ENCODE assay signal across 9 mouse cellular contexts in the genomic region with DNA sequence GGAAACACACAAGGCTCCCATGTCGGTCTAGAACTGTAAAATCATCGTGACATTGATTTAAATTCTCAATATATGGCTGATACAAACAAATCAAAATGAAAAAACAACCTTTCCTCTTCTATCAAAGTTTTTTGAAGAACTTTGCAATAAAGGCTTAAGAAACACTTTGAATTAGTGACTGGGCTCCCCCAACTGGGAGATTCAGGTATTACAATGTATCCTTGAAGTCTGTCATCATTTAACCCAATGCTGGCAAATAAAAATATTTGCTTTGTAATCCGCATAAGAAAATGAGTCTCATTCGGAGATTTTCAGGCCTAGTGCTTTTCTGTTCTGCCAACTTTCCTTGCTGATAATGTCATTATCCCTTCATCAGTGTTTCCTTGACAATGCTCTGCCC.
DNase-seq lines count a peak whose midpoint lies in the region; ATAC-seq and TF ChIP-seq lines count a peak whose summit lies in the region.
"Had no signal": no experiment of that assay in that cellular context is flagged by ENCODE, and none has a peak within 500 bp of the region (broad histone marks: within the 10 kb centered on the region; RNA-seq: fewer than 3 reads in every experiment).

No protein-coding gene starts in this region.

- no peaks in the 10 kb centered on the region for H3K4me1 ChIP-seq in lung, adult 2 months (ENCODE audit: control insufficient read depth, insufficient read depth, low read length)

- peak; percentile 9 for DNase-seq in gastrocnemius, postnatal 10 days
- no peak for DNase-seq in gastrocnemius, adult 8-10 months (ENCODE audit: low spot score in 2 of 2)
- DNase-seq in lung, postnatal 10 days = peak; percentile 40
- no peak for DNase-seq in lung, adult 2 months
- peak; percentile 57 for DNase-seq in ZHBTc4 (ENCODE audit: low read depth, low spot score)
- peak; percentile 65 for DNase-seq in layer of hippocampus, adult 9-10 months (ENCODE audit: low spot score)
- no peak for DNase-seq in urinary bladder, adult 2 months (ENCODE audit: low spot score)

- H3K4me3 ChIP-seq in lung, adult 2 months (replicated peaks; ENCODE audit: extremely low read depth, low read depth, low read length) = no peak overlapping the region
- H3K4me3 ChIP-seq: megakaryocyte, embryonic 14.5 days had no signal

- no peak for ATAC-seq in megakaryocyte-erythroid progenitor cell, adult 5-6 weeks (replicated peaks; ENCODE audit: low FRiP score, low TSS enrichment, poor library complexity, severe bottlenecking)

- WGBS in lung, adult 2 months = 26% methylated on average over 4 of the region's 4 CpGs

- TF ChIP-seq POLR2A in lung, adult 2 months (IDR thresholded peaks at IDR 0.05; ENCODE audit: borderline replicate concordance, extremely low read depth, low read depth, low read length) = no peak

- no peak for TF ChIP-seq CTCF in lung, adult 2 months (IDR thresholded peaks at IDR 0.05; ENCODE audit: insufficient read depth, low read length)

Comparison
In these comparisons a context has a peak if more than half of its experiments do, and no peak if none do; other contexts are left out.
1. DNase-seq: peak in gastrocnemius, postnatal 10 days (single experiment), lung, postnatal 10 days (single experiment), ZHBTc4 (single experiment) and layer of hippocampus, adult 9-10 months (single experiment); none in gastrocnemius, adult 8-10 months (0 of 2), lung, adult 2 months (single experiment) and urinary bladder, adult 2 months (single experiment).